Mouse (Mus musculus): ENCODE measurements at regions not wholly inside any gene's neighbourhood (a gene's known extent, or its start where the extent isn't known, plus 50 kb on each side); places are given as distances from the start of the nearest gene placed in this dataset.

GRCm38 (mm10) chr14:87215099-87215498 is 74.1 kb upstream of the Diaph3 start:
- no peak overlapping the region for H3K9ac ChIP-seq (replicated peaks; ENCODE audit: low read length)

GRCm38 (mm10) chr14:87217042-87217441 is 76.0 kb upstream of the Diaph3 start:
- no peaks in the 10 kb centered on the region for H3K27me3 ChIP-seq (ENCODE audit: control insufficient read depth, insufficient read depth, low read length)
- H3K9me3 ChIP-seq (ENCODE audit: control insufficient read depth, low read length): no peaks in the 10 kb centered on the region
- WGBS: 78% methylated on average over 7 of the region's 7 CpGs
- ATAC-seq (ENCODE audit: low FRiP score, low TSS enrichment) (no peak), DNase-seq (no peak)
- no peak overlapping the region for H3K27ac ChIP-seq (replicated peaks; ENCODE audit: low read depth, low read length)
- H3K36me3 ChIP-seq (ENCODE audit: control insufficient read depth, insufficient read depth, low read length): no peaks in the 10 kb centered on the region
- H3K4me2 ChIP-seq (ENCODE audit: low read length): no peak overlapping the region
- H3K4me1 ChIP-seq (ENCODE audit: control insufficient read depth, insufficient read depth, low read length): no peaks in the 10 kb centered on the region
- no peak overlapping the region for H3K4me3 ChIP-seq (replicated peaks; ENCODE audit: low read depth, low read length)
- H3K9ac ChIP-seq (replicated peaks; ENCODE audit: low read length): no peak overlapping the region

More at GRCm38 (mm10) chr14:87215099-87215498, 74.1 kb upstream of the Diaph3 start:
- 30% methylated on average over 2 of the region's 2 CpGs for WGBS
- Histone ChIP-seq H3K27me3 (ENCODE audit: control insufficient read depth, insufficient read depth, low read length) (no peaks in the 10 kb centered on the region), H3K4me1 (ENCODE audit: control insufficient read depth, insufficient read depth, low read length) (no peaks in the 10 kb centered on the region), H3K4me3 (replicated peaks; ENCODE audit: low read depth, low read length) (no peak overlapping the region), H3K4me2 (ENCODE audit: low read length) (no peak overlapping the region), H3K27ac (replicated peaks; ENCODE audit: low read depth, low read length) (no peak overlapping the region), H3K9me3 (ENCODE audit: control insufficient read depth, low read length) (no peaks in the 10 kb centered on the region), H3K36me3 (ENCODE audit: control insufficient read depth, insufficient read depth, low read length) (no peaks in the 10 kb centered on the region)
- ATAC-seq (ENCODE audit: low FRiP score, low TSS enrichment) (peak; percentile 76; the same call in 1 of the 2 replicates), DNase-seq (peak; percentile 89)

DNA sequence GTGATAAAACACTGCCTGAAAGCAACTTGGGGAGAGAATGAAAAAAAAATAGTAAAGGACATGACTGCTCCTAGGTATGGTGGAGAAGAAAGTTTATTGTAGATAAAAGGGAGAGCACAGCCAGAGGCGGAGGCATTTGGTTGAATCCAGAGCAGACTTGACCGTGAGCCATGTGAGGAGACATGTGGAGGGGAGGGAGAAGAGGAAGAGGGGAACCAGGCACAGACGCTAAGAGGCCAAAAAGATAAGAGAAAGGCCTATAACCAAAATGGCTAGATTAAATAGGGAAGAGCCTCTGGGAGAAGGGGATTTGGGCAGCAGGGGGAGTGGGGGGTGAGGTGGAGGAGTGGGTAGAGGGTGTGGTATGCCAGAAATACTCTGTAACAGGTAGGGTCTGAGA is 78.9 kb upstream of the Diaph3 start:
- Histone ChIP-seq H3K27me3 (ENCODE audit: control insufficient read depth, insufficient read depth, low read length) (no peaks in the 10 kb centered on the region), H3K27ac (replicated peaks; ENCODE audit: low read depth, low read length) (no peak overlapping the region), H3K36me3 (ENCODE audit: control insufficient read depth, insufficient read depth, low read length) (no peaks in the 10 kb centered on the region), H3K4me3 (replicated peaks; ENCODE audit: low read depth, low read length) (no peak overlapping the region), H3K4me2 (ENCODE audit: low read length) (no peak overlapping the region), H3K9ac (replicated peaks; ENCODE audit: low read length) (no peak overlapping the region), H3K4me1 (ENCODE audit: control insufficient read depth, insufficient read depth, low read length) (no peaks in the 10 kb centered on the region), H3K9me3 (ENCODE audit: control insufficient read depth, low read length) (no peaks in the 10 kb centered on the region)
- DNase-seq (no peak), ATAC-seq (ENCODE audit: low FRiP score, low TSS enrichment) (no peak)
- 91% methylated on average over 3 of the region's 3 CpGs for WGBS

GRCm38 (mm10) chr14:87224870-87225269 is 83.8 kb upstream of the Diaph3 start:
- no peak for ATAC-seq (ENCODE audit: low FRiP score, low TSS enrichment)
- H3K9ac ChIP-seq (replicated peaks; ENCODE audit: low read length): no peak overlapping the region
- no peak overlapping the region for H3K27ac ChIP-seq (replicated peaks; ENCODE audit: low read depth, low read length)
- no peaks in the 10 kb centered on the region for H3K9me3 ChIP-seq (ENCODE audit: control insufficient read depth, low read length)
- H3K36me3 ChIP-seq (ENCODE audit: control insufficient read depth, insufficient read depth, low read length): no peaks in the 10 kb centered on the region
- H3K4me1 ChIP-seq (ENCODE audit: control insufficient read depth, insufficient read depth, low read length): no peaks in the 10 kb centered on the region
- no peak overlapping the region for H3K4me3 ChIP-seq (replicated peaks; ENCODE audit: low read depth, low read length)
- no peak for DNase-seq
- no peaks in the 10 kb centered on the region for H3K27me3 ChIP-seq (ENCODE audit: control insufficient read depth, insufficient read depth, low read length)
- 79% methylated on average over 5 of the region's 5 CpGs for WGBS
- no peak overlapping the region for H3K4me2 ChIP-seq (ENCODE audit: low read length)

GRCm38 (mm10) chr14:87249258-87249657 is 108.2 kb upstream of the Diaph3 start:
- Histone ChIP-seq H3K9ac (replicated peaks; ENCODE audit: low read length) (no peak overlapping the region), H3K27me3 (ENCODE audit: control insufficient read depth, insufficient read depth, low read length) (no peaks in the 10 kb centered on the region), H3K4me2 (ENCODE audit: low read length) (no peak overlapping the region), H3K36me3 (ENCODE audit: control insufficient read depth, insufficient read depth, low read length) (no peaks in the 10 kb centered on the region), H3K9me3 (ENCODE audit: control insufficient read depth, low read length) (no peaks in the 10 kb centered on the region), H3K4me3 (replicated peaks; ENCODE audit: low read depth, low read length) (no peak overlapping the region), H3K27ac (replicated peaks; ENCODE audit: low read depth, low read length) (no peak overlapping the region), H3K4me1 (ENCODE audit: control insufficient read depth, insufficient read depth, low read length) (no peaks in the 10 kb centered on the region)
- DNase-seq (no peak), ATAC-seq (ENCODE audit: low FRiP score, low TSS enrichment) (no peak)
- WGBS: 88% methylated on average over 2 of the region's 2 CpGs

- Histone ChIP-seq H3K4me2 (ENCODE audit: low read length) (no peak overlapping the region), H3K9me3 (ENCODE audit: control insufficient read depth, low read length) (no peaks in the 10 kb centered on the region), H3K36me3 (ENCODE audit: control insufficient read depth, insufficient read depth, low read length) (no peaks in the 10 kb centered on the region), H3K4me3 (replicated peaks; ENCODE audit: low read depth, low read length) (no peak overlapping the region), H3K9ac (replicated peaks; ENCODE audit: low read length) (no peak overlapping the region), H3K27ac (replicated peaks; ENCODE audit: low read depth, low read length) (no peak overlapping the region), H3K27me3 (ENCODE audit: control insufficient read depth, insufficient read depth, low read length) (no peaks in the 10 kb centered on the region), H3K4me1 (ENCODE audit: control insufficient read depth, insufficient read depth, low read length) (no peaks in the 10 kb centered on the region)
- WGBS: 39% methylated on average over 5 of the region's 5 CpGs
- DNase-seq (no peak), ATAC-seq (ENCODE audit: low FRiP score, low TSS enrichment) (peak; percentile 48; the same call in 1 of the 2 replicates)
Measured at GRCm38 (mm10) chr14:87255484-87256208, 114.6 kb upstream of the Diaph3 start.

- WGBS: 71% methylated on average over 5 of the region's 5 CpGs
- no peak for ATAC-seq (ENCODE audit: low FRiP score, low TSS enrichment)
- Histone ChIP-seq H3K36me3 (ENCODE audit: control insufficient read depth, insufficient read depth, low read length) (no peaks in the 10 kb centered on the region), H3K9ac (replicated peaks; ENCODE audit: low read length) (no peak overlapping the region), H3K4me2 (ENCODE audit: low read length) (no peak overlapping the region), H3K27me3 (ENCODE audit: control insufficient read depth, insufficient read depth, low read length) (no peaks in the 10 kb centered on the region), H3K4me3 (replicated peaks; ENCODE audit: low read depth, low read length) (no peak overlapping the region), H3K4me1 (ENCODE audit: control insufficient read depth, insufficient read depth, low read length) (no peaks in the 10 kb centered on the region), H3K9me3 (ENCODE audit: control insufficient read depth, low read length) (no peaks in the 10 kb centered on the region), H3K27ac (replicated peaks; ENCODE audit: low read depth, low read length) (no peak overlapping the region)
- no peak for DNase-seq
Measured at GRCm38 (mm10) chr14:87261726-87262125, 120.7 kb upstream of the Diaph3 start.

DNA sequence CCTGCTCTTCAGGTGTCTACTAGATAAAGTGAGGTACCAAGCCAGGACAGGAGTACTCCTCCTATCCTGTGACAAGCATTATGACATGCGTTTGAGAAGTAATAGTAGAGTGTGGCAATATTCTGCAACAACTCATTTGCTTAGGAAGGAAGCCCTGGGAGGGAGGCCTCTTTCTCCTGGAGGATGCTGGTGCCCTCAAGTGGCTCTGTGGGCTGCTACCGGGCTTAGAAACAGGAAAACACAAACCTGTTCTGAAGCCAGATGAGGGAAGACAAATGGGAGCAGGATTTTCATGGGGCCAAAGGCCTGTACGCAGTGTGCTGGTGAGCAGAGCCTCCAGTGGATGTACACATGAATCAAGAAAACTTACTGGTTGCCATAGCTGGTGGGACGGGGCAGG is 123.8 kb upstream of the Diaph3 start:
- no peaks in the 10 kb centered on the region for H3K36me3 ChIP-seq (ENCODE audit: control insufficient read depth, insufficient read depth, low read length)
- no peak overlapping the region for H3K27ac ChIP-seq (replicated peaks; ENCODE audit: low read depth, low read length)
- H3K4me3 ChIP-seq (replicated peaks; ENCODE audit: low read depth, low read length): no peak overlapping the region
- ATAC-seq (ENCODE audit: low FRiP score, low TSS enrichment) (no peak), DNase-seq (no peak)
- no peak overlapping the region for H3K9ac ChIP-seq (replicated peaks; ENCODE audit: low read length)
- H3K9me3 ChIP-seq (ENCODE audit: control insufficient read depth, low read length): no peaks in the 10 kb centered on the region
- 89% methylated on average over 4 of the region's 4 CpGs for WGBS
- H3K4me2 ChIP-seq (ENCODE audit: low read length): no peak overlapping the region
- H3K27me3 ChIP-seq (ENCODE audit: control insufficient read depth, insufficient read depth, low read length): no peaks in the 10 kb centered on the region
- H3K4me1 ChIP-seq (ENCODE audit: control insufficient read depth, insufficient read depth, low read length): no peaks in the 10 kb centered on the region

- DNase-seq (peak; percentile 48), ATAC-seq (ENCODE audit: low FRiP score, low TSS enrichment) (peak; percentile 49; the same call in 1 of the 2 replicates)
- Histone ChIP-seq H3K4me1 (ENCODE audit: control insufficient read depth, insufficient read depth, low read length) (no peaks in the 10 kb centered on the region), H3K27ac (replicated peaks; ENCODE audit: low read depth, low read length) (no peak overlapping the region), H3K9ac (replicated peaks; ENCODE audit: low read length) (no peak overlapping the region), H3K36me3 (ENCODE audit: control insufficient read depth, insufficient read depth, low read length) (no peaks in the 10 kb centered on the region), H3K4me2 (ENCODE audit: low read length) (no peak overlapping the region), H3K4me3 (replicated peaks; ENCODE audit: low read depth, low read length) (no peak overlapping the region), H3K9me3 (ENCODE audit: control insufficient read depth, low read length) (no peaks in the 10 kb centered on the region), H3K27me3 (ENCODE audit: control insufficient read depth, insufficient read depth, low read length) (no peaks in the 10 kb centered on the region)
- WGBS: 51% methylated on average over 6 of the region's 6 CpGs
Measured at GRCm38 (mm10) chr14:87266309-87266708, 125.3 kb upstream of the Diaph3 start.
